Mouse (Mus musculus) retina, embryonic 14.5 days (tissue): ENCODE results near the gene Sema3d.
A peak's percentile ranks its signal among the peaks of the same experiment; 100 is the strongest.

Experiments used
- DNase-seq: peaks from one replicate; pipeline ENCODE4 v3.0.0-alpha.2; 2015; ENCODE audit warnings: low spot score

The Sema3d gene

DNA sequence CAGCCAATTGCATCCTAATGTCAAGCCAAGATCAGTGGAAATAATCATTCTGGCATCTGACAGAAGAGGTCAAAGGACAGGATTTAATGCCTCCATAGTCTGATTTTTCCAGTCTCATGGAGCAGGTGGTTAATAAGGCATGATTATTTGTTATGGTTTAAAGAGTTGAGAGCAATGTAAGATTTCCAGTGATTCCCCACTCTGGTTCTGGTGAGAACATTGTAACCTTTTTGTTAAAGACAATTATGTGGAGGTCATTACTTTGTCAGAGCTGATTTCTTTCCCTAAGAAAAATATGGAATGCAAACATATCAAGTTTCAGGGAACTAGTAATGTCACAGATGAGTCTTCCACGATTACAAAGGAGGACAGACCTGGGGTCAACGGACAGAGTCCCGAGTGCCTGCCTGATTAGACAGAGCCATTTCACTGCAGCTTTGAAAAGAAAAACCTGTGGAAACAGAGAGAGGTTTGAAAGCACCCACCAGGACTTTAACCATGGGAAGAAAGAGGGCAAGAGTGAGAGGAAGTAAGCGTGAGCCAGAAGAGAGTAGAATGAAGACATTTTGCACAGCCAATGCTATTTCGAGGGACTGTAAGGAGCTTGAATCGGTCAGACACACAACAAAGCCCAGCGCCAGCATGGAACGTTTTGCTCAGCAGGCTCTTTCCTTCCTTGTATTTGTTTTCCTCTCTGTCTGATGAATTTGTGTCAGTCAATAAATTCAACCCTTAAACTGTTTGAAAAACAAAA is 251.2 kb downstream of the Sema3d start:
- peak; percentile 76 for DNase-seq

DNA sequence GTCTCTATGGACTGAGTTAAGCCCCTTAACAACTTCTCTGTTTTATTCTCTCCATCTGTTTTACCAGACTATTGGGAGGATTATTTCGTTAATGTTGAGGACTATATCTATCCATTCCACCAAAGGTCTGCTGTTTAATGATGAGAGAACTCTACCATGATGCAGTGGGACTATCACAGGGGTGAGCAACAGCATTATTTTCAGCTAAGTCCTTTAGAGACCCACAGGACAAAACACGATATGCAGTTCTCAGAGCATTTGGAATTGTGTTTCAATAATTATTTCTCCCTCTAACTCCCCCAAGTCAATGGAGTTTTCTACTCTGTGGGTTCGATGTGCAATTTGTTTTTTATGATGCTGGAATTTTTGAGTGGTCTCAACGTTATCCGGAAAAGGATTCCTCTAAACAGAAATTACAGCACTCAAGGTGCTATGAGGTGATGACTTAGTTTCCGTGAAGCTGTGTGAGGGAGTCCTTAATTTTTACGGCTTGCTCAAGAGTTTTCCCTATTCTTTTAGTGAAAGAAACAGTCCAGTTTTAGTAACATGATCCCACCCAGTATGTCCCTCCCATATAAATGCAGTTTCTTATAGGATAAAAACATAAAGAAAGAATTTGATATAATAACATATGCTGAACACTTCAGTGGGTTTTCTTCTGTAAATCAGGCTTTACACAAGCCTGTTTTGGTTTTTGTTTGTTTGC is 254.7 kb downstream of the Sema3d start:
- no peak for DNase-seq
